Mouse (Mus musculus) liver, embryonic 14.5 days (tissue): ENCODE measurements around the gene 2300003K06Rik.
A peak's percentile ranks its signal among the peaks of the same experiment; 100 is the strongest.

Source experiments
- CTCF ChIP-seq: IDR thresholded peaks from 2 replicates; pipeline ENCODE4 v1.5.1; 2016; ENCODE audit warnings: antibody characterized with exemption, low read depth, control low read depth
- EP300 ChIP-seq: IDR thresholded peaks from 2 replicates; pipeline ENCODE4 v1.6.1; 2016; ENCODE audit warnings: antibody characterized with exemption, low read depth

GRCm38 (mm10) chr11:99854121-99854520, 16.3 kb upstream of the 2300003K06Rik start:
- TF ChIP-seq CTCF: peak; percentile 44; the same call in 1 of the 2 replicates
- TF ChIP-seq EP300: no peak
